Mouse (Mus musculus) myocyte (in vitro differentiated cells): ENCODE measurements around the gene Def8.

Experiments
- CEBPB ChIP-seq: IDR thresholded peaks from 2 replicates; pipeline ENCODE4 v1.6.1; 2011; ENCODE audit warnings: mild to moderate bottlenecking, moderate library complexity; ENCODE audit not compliant: poor library complexity, insufficient read depth, severe bottlenecking
- E2F4 ChIP-seq: IDR thresholded peaks from one replicate; pipeline ENCODE4 v1.6.1; 2011; ENCODE audit warnings: mild to moderate bottlenecking, control low read depth, moderate library complexity; ENCODE audit not compliant: insufficient read depth
- MAX ChIP-seq: IDR thresholded peaks from one replicate; pipeline ENCODE4 v1.6.1; 2011; ENCODE audit warnings: low read depth, mild to moderate bottlenecking, control low read depth
- MYOD1 ChIP-seq, 3 experiments: IDR thresholded peaks; one replicate each; pipeline ENCODE4 v1.6.1; 2011; ENCODE audit warnings: control low read depth in 2 of 3, low read depth in 2 of 3, mild to moderate bottlenecking in 2 of 3, moderate library complexity in 1 of 3; ENCODE audit not compliant: insufficient read length in 2 of 3, control insufficient read depth in 1 of 3
- MYOG ChIP-seq, 3 experiments: IDR thresholded peaks; one replicate each; pipeline ENCODE4 v1.6.1; 2011; ENCODE audit warnings: control low read depth in 2 of 3, low read depth in 2 of 3, mild to moderate bottlenecking in 2 of 3; ENCODE audit not compliant: insufficient read length in 2 of 3, control insufficient read depth in 1 of 3, insufficient read depth in 1 of 3
- POLR2A ChIP-seq: IDR thresholded peaks from one replicate; pipeline ENCODE4 v1.6.1; 2011; ENCODE audit warnings: low read depth, mild to moderate bottlenecking, control low read depth, moderate library complexity; ENCODE audit not compliant: insufficient read length
- POLR2AphosphoS2 ChIP-seq: IDR thresholded peaks from one replicate; pipeline ENCODE4 v1.6.1; 2011; ENCODE audit warnings: low read depth, control low read depth; ENCODE audit not compliant: insufficient read length
- REST ChIP-seq: IDR thresholded peaks from one replicate; pipeline ENCODE4 v1.6.1; 2011; ENCODE audit warnings: mild to moderate bottlenecking, control low read depth, moderate library complexity; ENCODE audit not compliant: insufficient read depth, insufficient read length
- TCF12 ChIP-seq: IDR thresholded peaks from one replicate; pipeline ENCODE4 v1.6.1; 2011; ENCODE audit warnings: mild to moderate bottlenecking, control low read depth; ENCODE audit not compliant: poor library complexity, insufficient read depth, severe bottlenecking
- USF1 ChIP-seq: IDR thresholded peaks from one replicate; pipeline ENCODE4 v1.6.1; 2011; ENCODE audit warnings: low read depth, mild to moderate bottlenecking, control low read depth, moderate library complexity

GRCm38 (mm10) chr8:123387041-123387440 lies 36.3 kb upstream of the Def8 start:
- no peak for TF ChIP-seq REST
- TF ChIP-seq E2F4 = no peak
- TF ChIP-seq POLR2A = no peak
- no peak for TF ChIP-seq CEBPB
- TF ChIP-seq USF1 = no peak
- no peak for TF ChIP-seq MAX
- no peak for TF ChIP-seq TCF12
- no peak for TF ChIP-seq MYOG (IDR thresholded peaks at IDR 0.05; ENCODE audit: control insufficient read depth in 1 of 3, insufficient read depth in 1 of 3, insufficient read length in 2 of 3, low read depth in 2 of 3)
- TF ChIP-seq POLR2AphosphoS2 = no peak
- TF ChIP-seq MYOD1 (IDR thresholded peaks at IDR 0.05; ENCODE audit: control insufficient read depth in 1 of 3, insufficient read length in 2 of 3, low read depth in 2 of 3) = no peak
